Comparison of ENCODE assay signal across 8 mouse cellular contexts in genomic region chr16:13416465-13416864, GRCm38 (mm10).
DNase-seq lines count a peak whose midpoint lies in the region; ATAC-seq lines count a peak whose summit lies in the region.

No protein-coding gene starts in this region.

- H3K4me1 ChIP-seq in midbrain, embryonic 14.5 days (ENCODE audit: control insufficient read depth, insufficient read depth, low read length), result no peaks in the 10 kb centered on the region
- H3K4me1 ChIP-seq in midbrain, embryonic 16.5 days (ENCODE audit: control insufficient read depth, insufficient read depth, low read length), result no peaks in the 10 kb centered on the region

- no peak overlapping the region for H3K9ac ChIP-seq in midbrain, embryonic 14.5 days (replicated peaks; ENCODE audit: low read length)
- no peak overlapping the region for H3K9ac ChIP-seq in midbrain, embryonic 16.5 days (ENCODE audit: low read depth, low read length)

- no peaks in the 10 kb centered on the region for H3K9me3 ChIP-seq in midbrain, embryonic 14.5 days (ENCODE audit: control insufficient read depth, low read length)
- H3K9me3 ChIP-seq in midbrain, embryonic 16.5 days (replicated peaks; ENCODE audit: control insufficient read depth, low read length, poor library complexity, severe bottlenecking), result no peaks in the 10 kb centered on the region

- DNase-seq in cerebellum, adult 18-20 months, result peak; percentile 47 to 49
- DNase-seq in cerebellum, adult 8-10 months, result no peak
- DNase-seq in midbrain, embryonic 14.5 days, result peak; percentile 9
- DNase-seq in kidney, postnatal 10 days, result peak; percentile 37
- DNase-seq in right cerebral cortex, postnatal 14 days, result peak; percentile 35
- DNase-seq in neural tube, embryonic 10.5 days (ENCODE audit: extremely low spot score, low spot score), result no peak
- DNase-seq in spleen, postnatal 10 days (ENCODE audit: low spot score in 2 of 2), result no peak

- peaks cover 26% of the 10 kb centered on the region for H3K36me3 ChIP-seq in midbrain, embryonic 14.5 days (ENCODE audit: control insufficient read depth, insufficient read depth, low read length)
- peaks cover 7% of the 10 kb centered on the region for H3K36me3 ChIP-seq in midbrain, embryonic 16.5 days (ENCODE audit: control insufficient read depth, insufficient read depth, low read length)

- no peak overlapping the region for H3K4me3 ChIP-seq in midbrain, embryonic 14.5 days (replicated peaks; ENCODE audit: low read depth, low read length)
- no peak overlapping the region for H3K4me3 ChIP-seq in midbrain, embryonic 16.5 days (ENCODE audit: low read depth, low read length)

- no peak for ATAC-seq in midbrain, embryonic 14.5 days (ENCODE audit: low FRiP score, low TSS enrichment)
- ATAC-seq in midbrain, embryonic 16.5 days, result no peak

- no peaks in the 10 kb centered on the region for H3K27me3 ChIP-seq in midbrain, embryonic 14.5 days (ENCODE audit: control insufficient read depth, insufficient read depth, low read length)
- H3K27me3 ChIP-seq in midbrain, embryonic 16.5 days (ENCODE audit: control insufficient read depth, insufficient read depth, low read depth, low read length), result no peaks in the 10 kb centered on the region

- no peak overlapping the region for H3K4me2 ChIP-seq in midbrain, embryonic 14.5 days (ENCODE audit: low read length)
- no peak overlapping the region for H3K4me2 ChIP-seq in midbrain, embryonic 16.5 days (ENCODE audit: low read length)

- no peak overlapping the region for H3K27ac ChIP-seq in midbrain, embryonic 14.5 days (replicated peaks; ENCODE audit: low read depth, low read length)
- H3K27ac ChIP-seq in midbrain, embryonic 16.5 days (ENCODE audit: low read length), result no peak overlapping the region

- 79% methylated on average over 10 of the region's 10 CpGs for WGBS in midbrain, embryonic 14.5 days
- WGBS in midbrain, embryonic 16.5 days, result 72% methylated on average over 10 of the region's 10 CpGs

Comparison
In these comparisons a context has a peak if more than half of its experiments do, and no peak if none do; other contexts are left out.
1. DNase-seq: peak in cerebellum, adult 18-20 months (2 of 2), midbrain, embryonic 14.5 days (single experiment), kidney, postnatal 10 days (single experiment) and right cerebral cortex, postnatal 14 days (single experiment); none in cerebellum, adult 8-10 months (single experiment), neural tube, embryonic 10.5 days (single experiment) and spleen, postnatal 10 days (0 of 2).